Comparison of ENCODE assay signal across 9 mouse cellular contexts in the genomic region with DNA sequence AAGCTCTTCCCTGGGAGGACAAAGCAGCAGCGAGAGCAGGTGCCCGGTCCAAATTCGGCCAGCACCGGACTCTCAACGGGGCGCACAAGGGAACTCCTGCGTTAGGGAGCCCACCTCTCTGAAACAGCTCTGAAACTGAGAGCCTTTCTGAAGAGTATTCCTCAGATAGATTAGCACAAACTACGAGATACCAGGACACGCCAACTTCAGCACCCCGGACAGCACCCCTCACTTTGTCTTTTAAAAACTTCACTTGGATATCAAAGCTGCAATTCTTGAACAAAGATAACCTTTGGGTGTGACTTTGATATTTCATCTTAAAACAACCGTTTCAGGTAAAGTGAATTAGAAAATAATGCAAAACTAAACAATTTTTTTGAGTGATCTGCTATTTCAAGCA. TPM values are rescaled to one million over a fixed set of nuclear protein-coding genes. Genes with fewer than 3 reads are reported as not detected.
DNase-seq lines count a peak whose midpoint lies in the region; ATAC-seq lines count a peak whose summit lies in the region.
"Had no signal": no experiment of that assay in that cellular context is flagged by ENCODE, and none has a peak within 500 bp of the region (broad histone marks: within the 10 kb centered on the region; RNA-seq: fewer than 3 reads in every experiment).

No protein-coding gene starts in this region.

- H3K4me1 ChIP-seq in liver, embryonic 12.5 days, result no peaks in the 10 kb centered on the region
- 0 out of 2 replicates have a peak, but pooled peaks cover 5% of the 10 kb centered on the region for H3K4me1 ChIP-seq in forebrain, embryonic 16.5 days (replicated peaks; ENCODE audit: control insufficient read depth, insufficient read depth, low read length)
- H3K4me1 ChIP-seq: liver, embryonic 13.5 days had no signal

- no peak overlapping the region for H3K27ac ChIP-seq in liver, embryonic 12.5 days
- H3K27ac ChIP-seq in forebrain, embryonic 16.5 days (ENCODE audit: low read length), result no peak overlapping the region
- H3K27ac ChIP-seq: liver, embryonic 13.5 days had no signal

- 2% methylated on average over 11 of the region's 11 CpGs for WGBS in liver, embryonic 12.5 days (ENCODE audit: insufficient replicate concordance)
- WGBS in forebrain, embryonic 16.5 days, result 3% methylated on average over 11 of the region's 11 CpGs

- H3K27me3 ChIP-seq in liver, embryonic 12.5 days (replicated peaks), result peaks cover 4% of the 10 kb centered on the region; the same call in 1 of the 2 replicates
- H3K27me3 ChIP-seq in forebrain, embryonic 16.5 days (replicated peaks; ENCODE audit: control insufficient read depth, insufficient read depth, low read length), result no peaks in the 10 kb centered on the region

- DNase-seq in liver (peak; percentile 38), MN1 (ENCODE audit: low spot score) (no peak)
- DNase-seq in adrenal gland, adult 18-20 months (ENCODE audit: low spot score in 2 of 2), result peak; percentile 43 to 50
- peak; percentile 78 for DNase-seq in mesoderm, embryonic 11.5 days (ENCODE audit: low read depth, low spot score)
- DNase-seq in urinary bladder, postnatal 36 days (ENCODE audit: low spot score in 2 of 2), result peak; percentile 2 to 14
- no peak for DNase-seq in left cerebral cortex, adult 9 months (ENCODE audit: low spot score in 2 of 2)
- DNase-seq: liver, embryonic 13.5 days had no signal

- no peak overlapping the region for H3K4me3 ChIP-seq in liver, embryonic 12.5 days
- H3K4me3 ChIP-seq in forebrain, embryonic 16.5 days (replicated peaks; ENCODE audit: low read length), result peak overlapping the region; percentile 10; the same call in 1 of the 2 replicates
- H3K4me3 ChIP-seq: liver, embryonic 13.5 days had no signal

- H3K4me2 ChIP-seq in liver, embryonic 12.5 days, result no peak overlapping the region
- peak overlapping the region; percentile 34 for H3K4me2 ChIP-seq in forebrain, embryonic 16.5 days (ENCODE audit: low read length)
- H3K4me2 ChIP-seq: liver, embryonic 13.5 days had no signal

- H3K36me3 ChIP-seq in liver, embryonic 12.5 days, result no peaks in the 10 kb centered on the region
- H3K36me3 ChIP-seq in forebrain, embryonic 16.5 days (ENCODE audit: control insufficient read depth, insufficient read depth), result no peaks in the 10 kb centered on the region
- H3K36me3 ChIP-seq: liver, embryonic 13.5 days had no signal

- H3K9me3 ChIP-seq in liver, embryonic 12.5 days (replicated peaks), result no peaks in the 10 kb centered on the region
- H3K9me3 ChIP-seq in forebrain, embryonic 16.5 days (ENCODE audit: control insufficient read depth, low read length), result no peaks in the 10 kb centered on the region
- H3K9me3 ChIP-seq: liver, embryonic 13.5 days had no signal

- ATAC-seq in liver, embryonic 12.5 days, result no peak
- no peak for ATAC-seq in forebrain, embryonic 16.5 days

- no peak overlapping the region for H3K9ac ChIP-seq in liver, embryonic 12.5 days
- no peak overlapping the region for H3K9ac ChIP-seq in forebrain, embryonic 16.5 days (replicated peaks; ENCODE audit: low read depth, low read length)
- H3K9ac ChIP-seq: liver, embryonic 13.5 days had no signal

RNA-seq across cellular contexts. Expression of a gene that starts 1.2 kb away (rescaled TPM):
- polyA plus RNA-seq in liver, embryonic 12.5 days (2016; fragmentation: Nextera tagmentation; extraction: Ambion mirVana), result not detected in 2 replicates
- not detected for total RNA-seq in adrenal gland, adult 18-20 months (2021)
- not detected in 2 replicates for polyA plus RNA-seq in forebrain, embryonic 16.5 days (2015; fragmentation: Nextera tagmentation; extraction: Ambion mirVana)
- polyA plus RNA-seq: liver, embryonic 13.5 days had no signal

Comparison
In these comparisons a context has a peak if more than half of its experiments do, and no peak if none do; other contexts are left out.
1. DNase-seq: peak in liver (single experiment), adrenal gland, adult 18-20 months (2 of 2), mesoderm, embryonic 11.5 days (single experiment) and urinary bladder, postnatal 36 days (2 of 2); none in MN1 (single experiment) and left cerebral cortex, adult 9 months (0 of 2).